Mouse (Mus musculus): ENCODE results near the gene Adra2a.

- TF ChIP-seq CTCF (IDR thresholded peaks at IDR 0.05) (no peak), EP300 (IDR thresholded peaks at IDR 0.05; ENCODE audit: insufficient read depth, low read depth, low read length) (no peak)
These were observed 32.7 kb downstream of the Adra2a start for GRCm38 (mm10) chr19:54076362-54077349.

All from heart, adult 2 months (tissue).